In genomic region chr11:52924196-52924595, GRCm38 (mm10) we compare ENCODE assay signal across 18 mouse cellular contexts.
A peak's percentile ranks its signal among the peaks of the same experiment; 100 is the strongest.
DNase-seq lines count a peak whose midpoint lies in the region; TF ChIP-seq lines count a peak whose summit lies in the region.
"Had no signal": no experiment of that assay in that cellular context is flagged by ENCODE, and none has a peak within 500 bp of the region (broad histone marks: within the 10 kb centered on the region; RNA-seq: fewer than 3 reads in every experiment).

No protein-coding gene starts in this region.

- H3K36me3 ChIP-seq in thymus, adult 2 months (ENCODE audit: control insufficient read depth, insufficient read depth, low read length), result no peaks in the 10 kb centered on the region
- H3K36me3 ChIP-seq: embryonic facial prominence, embryonic 10.5 days; heart, embryonic 10.5 days; hindbrain, embryonic 12.5 days had no signal

- H3K4me1 ChIP-seq in thymus, adult 2 months (replicated peaks; ENCODE audit: control insufficient read depth, insufficient read depth, low read length), result peaks cover 9% of the 10 kb centered on the region

- no peak overlapping the region for H3K4me3 ChIP-seq in thymus, adult 2 months (ENCODE audit: control insufficient read depth, insufficient read depth, low read length)
- H3K4me3 ChIP-seq: embryonic facial prominence, embryonic 10.5 days; erythroblast, embryonic 14.5 days; heart, embryonic 10.5 days; hindbrain, embryonic 12.5 days had no signal

- H3K27me3 ChIP-seq in thymus, adult 2 months (ENCODE audit: control insufficient read depth, insufficient read depth, low read length), result no peaks in the 10 kb centered on the region
- H3K27me3 ChIP-seq: hindbrain, embryonic 12.5 days had no signal

- WGBS in thymus, adult 2 months, result 93% methylated on average over 2 of the region's 2 CpGs

- no peak for TF ChIP-seq POLR2A in thymus, adult 2 months (IDR thresholded peaks at IDR 0.05; ENCODE audit: control insufficient read depth, extremely low read depth, insufficient read depth, low read length, poor library complexity)

- no peak for TF ChIP-seq CTCF in thymus, adult 2 months (IDR thresholded peaks at IDR 0.05; ENCODE audit: borderline replicate concordance, control insufficient read depth, extremely low read depth, insufficient read depth, low read length, poor library complexity)

- DNase-seq in layer of hippocampus, adult 18-20 months (ENCODE audit: low spot score in 2 of 2), result peak; percentile 41 to 82
- DNase-seq in layer of hippocampus, postnatal 10 days (ENCODE audit: low spot score in 2 of 2), result no peak
- peak; percentile 56 for DNase-seq in fibroblast of lung, adult 2 months (ENCODE audit: low read depth)
- peak; percentile 21 to 37 for DNase-seq in layer of hippocampus, adult 8-10 months (ENCODE audit: low spot score in 2 of 2)
- no peak for DNase-seq in thymus, adult 2 months
- DNase-seq in kidney, adult 9 months, result no peak
- DNase-seq: adrenal gland, adult 2 months; adrenal gland, postnatal 25 days; cerebellum, adult 2 months; cerebellum, postnatal 10 days; heart, adult 18-20 months; heart, postnatal 10 days; heart, postnatal 4 days had no signal

- H3K27ac ChIP-seq in thymus, adult 2 months (ENCODE audit: control insufficient read depth, insufficient read depth, low read length), result no peak overlapping the region
- H3K27ac ChIP-seq: embryonic facial prominence, embryonic 10.5 days; heart, embryonic 10.5 days; hindbrain, embryonic 12.5 days; hindbrain, postnatal 0 days had no signal

Comparison
In these comparisons a context has a peak if more than half of its experiments do, and no peak if none do; other contexts are left out.
1. DNase-seq: peak in layer of hippocampus, adult 18-20 months (2 of 2), fibroblast of lung, adult 2 months (single experiment) and layer of hippocampus, adult 8-10 months (2 of 2); none in layer of hippocampus, postnatal 10 days (0 of 2), thymus, adult 2 months (single experiment) and kidney, adult 9 months (single experiment).